Mouse (Mus musculus) olfactory bulb, adult 2 months (tissue): ENCODE measurements at regions not wholly inside any gene's neighbourhood (a gene's known extent, or its start where the extent isn't known, plus 50 kb on each side); places are given as distances from the start of the nearest gene placed in this dataset.

Experiments used
- CTCF ChIP-seq: fragments of 200-500 bp; IDR thresholded peaks from 2 replicates; pipeline ENCODE4 v1.5.1; 2012; ENCODE audit warnings: low read depth, mild to moderate bottlenecking, low read length, moderate library complexity; ENCODE audit not compliant: insufficient read depth
- POLR2A ChIP-seq: fragments of 200-500 bp; IDR thresholded peaks from 2 replicates; pipeline ENCODE4 v1.6.1; 2012; ENCODE audit warnings: mild to moderate bottlenecking, low read depth, low read length, moderate library complexity; ENCODE audit not compliant: insufficient read depth

- TF ChIP-seq POLR2A (no peak), CTCF (no peak)
Measured at GRCm38 (mm10) chr7:62225184-62225583, 121.2 kb upstream of the Ndn start.
